ENCODE assay signal across 8 mouse cellular contexts in the genomic region with DNA sequence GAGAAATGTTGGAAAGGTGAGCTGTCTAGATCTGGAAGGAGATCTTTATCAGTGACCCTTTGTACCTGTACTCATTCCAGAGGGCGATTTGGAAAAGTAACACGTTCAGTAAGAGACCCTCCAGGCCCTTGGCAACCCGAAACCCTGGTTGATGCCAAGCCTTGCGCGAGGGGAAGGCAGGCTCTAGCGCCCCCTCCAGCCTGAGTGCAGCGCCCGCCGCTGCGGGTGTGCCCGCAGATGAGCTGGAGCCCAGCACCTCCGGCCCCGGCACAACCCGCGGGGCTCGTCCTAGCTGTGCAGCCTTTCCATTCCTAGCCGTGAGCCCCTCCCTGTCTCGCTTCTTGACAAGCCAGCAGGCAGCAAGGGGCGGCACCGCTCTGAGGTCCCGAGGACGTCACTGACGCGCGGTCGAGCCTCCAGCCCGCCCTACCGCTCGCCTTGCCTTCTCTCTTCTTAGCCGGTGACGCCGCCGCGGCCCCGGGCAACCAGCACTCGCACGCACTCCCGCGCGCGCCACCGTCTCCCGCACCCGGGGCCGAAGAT. TPM values are rescaled to one million over a fixed set of nuclear protein-coding genes. Genes with fewer than 3 reads are reported as not detected.
DNase-seq lines count a peak whose midpoint lies in the region; ATAC-seq lines count a peak whose summit lies in the region.

A gene (plus strand): TSS at position 153 of the 543 bp plus-strand sequence.

- DNase-seq in adrenal gland, adult (ENCODE audit: inconsistent age in 2 of 2, low spot score in 1 of 2): peak; percentile 92 to 96
- DNase-seq in embryo, embryonic 10 days (ENCODE audit: low spot score): peak; percentile 94
- peak; percentile 78 for DNase-seq in gastrocnemius, postnatal 10 days
- peak; percentile 88 for DNase-seq in induced T-regulatory cell, adult 2 months (ENCODE audit: low read depth)
- peak; percentile 90 to 95 for DNase-seq in left cerebral cortex, adult 9 months (ENCODE audit: low spot score in 2 of 2)
- peak; percentile 94 to 96 for DNase-seq in right cerebral cortex, postnatal 36 days (ENCODE audit: low spot score in 2 of 2)
- DNase-seq in yolk sac, embryonic 10.5 days (ENCODE audit: low spot score): peak; percentile 89

- ATAC-seq in megakaryocyte progenitor cell, adult 5-6 weeks (replicated peaks; ENCODE audit: poor library complexity): peak; percentile 85

RNA-seq across cellular contexts. Expression of the gene that starts here (rescaled TPM):
- 10 to 100 TPM; 64.5 to 67.1 TPM for total RNA-seq in gastrocnemius, postnatal 10 days (2021)
- total RNA-seq in megakaryocyte progenitor cell, adult 5-6 weeks (2015): 74.1 and 83.8 TPM in 2 replicates
- total RNA-seq in megakaryocyte progenitor cell, adult 5-6 weeks (2017): 257 and 287 TPM in 2 replicates

Comparison
In these comparisons a context has a peak if more than half of its experiments do, and no peak if none do; other contexts are left out.
1. Peak in every context shown above with its lines: DNase-seq and ATAC-seq.